Mouse (Mus musculus): ENCODE measurements around the gene Gm9918.

Gene Gm9918

GRCm38 (mm10) chr15:102279092-102279782, 8.9 kb downstream of the Gm9918 start, which contains the start of gene Mfsd5:
Gene Mfsd5, plus strand, starts transcription at chr15:102279454.
- peak; percentile 89 for DNase-seq

GRCm38 (mm10) chr15:102279783-102280520, 9.6 kb downstream of the Gm9918 start:
- peak; percentile 58 for DNase-seq

GRCm38 (mm10) chr15:102280623-102281022, 10.3 kb downstream of the Gm9918 start:
- no peak for DNase-seq

GRCm38 (mm10) chr15:102282463-102283292, 12.3 kb downstream of the Gm9918 start:
- DNase-seq: no peak

GRCm38 (mm10) chr15:102283648-102284047, 13.3 kb downstream of the Gm9918 start:
- DNase-seq: no peak

- no peak for DNase-seq
Measured at GRCm38 (mm10) chr15:102287395-102287794, 17.0 kb downstream of the Gm9918 start.

GRCm38 (mm10) chr15:102295633-102296367, 25.4 kb downstream of the Gm9918 start, which contains the start of gene Espl1:
Gene Espl1, plus strand, starts transcription at chr15:102296266.
- DNase-seq: peak; percentile 89

- DNase-seq: no peak
Measured at GRCm38 (mm10) chr15:102296368-102297006, 26.1 kb downstream of the Gm9918 start.

- DNase-seq: no peak
Measured at GRCm38 (mm10) chr15:102302542-102302941, 32.2 kb downstream of the Gm9918 start.

GRCm38 (mm10) chr15:102308717-102309116, 38.4 kb downstream of the Gm9918 start:
- no peak for DNase-seq

- no peak for DNase-seq
Measured at GRCm38 (mm10) chr15:102310074-102310845, 39.9 kb downstream of the Gm9918 start.

GRCm38 (mm10) chr15:102311489-102311888, 41.1 kb downstream of the Gm9918 start:
- no peak for DNase-seq

GRCm38 (mm10) chr15:102315292-102315691, 44.9 kb downstream of the Gm9918 start:
- DNase-seq: no peak

- no peak for DNase-seq
Measured at GRCm38 (mm10) chr15:102316263-102316662, 45.9 kb downstream of the Gm9918 start.
